Mouse (Mus musculus): ENCODE data around the gene Allc. TPM values are rescaled to one million over a fixed set of nuclear protein-coding genes. Genes with fewer than 3 reads are reported as not detected.

The Allc gene
- total and polyA plus RNA-seq, 3 experiments = 0.85 to 2.2 TPM; not detected in 1

GRCm38 (mm10) chr12:28597699-28598098 lies 15.4 kb upstream of the Allc start (continued):
- TF ChIP-seq NELFE (IDR thresholded peaks at IDR 0.05; ENCODE audit: low read depth, low read length) = peak; percentile 51; the same call in 1 of the 2 replicates
- TF ChIP-seq TBP (IDR thresholded peaks at IDR 0.05; ENCODE audit: low read depth, low read length) = peak; percentile 81
- peak; percentile 95 for TF ChIP-seq GATA1 (IDR thresholded peaks at IDR 0.05; ENCODE audit: low read depth, low read length)
- TF ChIP-seq CHD2 (IDR thresholded peaks at IDR 0.05; ENCODE audit: low read length) = peak; percentile 5; the same call in 1 of the 2 replicates
- no peak for TF ChIP-seq NRF1 (IDR thresholded peaks at IDR 0.05; ENCODE audit: insufficient read depth, low read depth, low read length, poor library complexity, severe bottlenecking)
- TF ChIP-seq E2F4 (IDR thresholded peaks at IDR 0.05; ENCODE audit: borderline replicate concordance, low read depth, low read length) = no peak
- no peak for TF ChIP-seq RAD21 (IDR thresholded peaks at IDR 0.05; ENCODE audit: low read depth, low read length)
- peak; percentile 94 to 97 for TF ChIP-seq EP300 (IDR thresholded peaks at IDR 0.05; ENCODE audit: low read depth in 1 of 2, low read length in 2 of 2)
- peak; percentile 55; the same call in 1 of the 2 replicates for TF ChIP-seq MAX (IDR thresholded peaks at IDR 0.05; ENCODE audit: low read length)
- no peak for TF ChIP-seq USF2 (IDR thresholded peaks at IDR 0.05; ENCODE audit: borderline replicate concordance in 1 of 2, insufficient read depth in 1 of 2, low read depth in 1 of 2, low read length in 2 of 2)
- no peak for TF ChIP-seq GABPA (IDR thresholded peaks at IDR 0.05; ENCODE audit: low read depth, low read length)
- no peak for TF ChIP-seq CHD1 (IDR thresholded peaks at IDR 0.05; ENCODE audit: low read depth, low read length)
- 0 out of 2 replicates have a peak, but pooled peaks have one; percentile 25 for TF ChIP-seq USF1 (IDR thresholded peaks at IDR 0.05; ENCODE audit: low read depth, low read length)
- peak; percentile 94 for TF ChIP-seq MYB (IDR thresholded peaks at IDR 0.05; ENCODE audit: low read depth, low read length)
- peak; percentile 57; the same call in 1 of the 2 replicates for TF ChIP-seq ZMIZ1 (IDR thresholded peaks at IDR 0.05; ENCODE audit: low read depth, low read length)
- peak; percentile 66; the same call in 1 of the 2 replicates for TF ChIP-seq MYC (IDR thresholded peaks at IDR 0.05; ENCODE audit: low read depth, low read length)
- no peak for TF ChIP-seq CTCF (IDR thresholded peaks at IDR 0.05 in 2 of 3, conservative IDR thresholded peaks at IDR 0.05 in 1 of 3; ENCODE audit: control insufficient read depth in 1 of 3, insufficient read depth in 1 of 3, low read depth in 2 of 3, low read length in 3 of 3, poor library complexity in 1 of 3, severe bottlenecking in 1 of 3)
- peak; percentile 17 for TF ChIP-seq SMC3 (IDR thresholded peaks at IDR 0.05; ENCODE audit: low read depth, low read length)
- TF ChIP-seq MXI1 (IDR thresholded peaks at IDR 0.05; ENCODE audit: low read depth, low read length) = peak; percentile 61; the same call in 1 of the 2 replicates
- peak; percentile 55; the same call in 1 of the 2 replicates for TF ChIP-seq MAFK (IDR thresholded peaks at IDR 0.05; ENCODE audit: borderline replicate concordance, low read depth, low read length)
- peak; percentile 77 for TF ChIP-seq RCOR1 (IDR thresholded peaks at IDR 0.05; ENCODE audit: low read depth, low read length)
- 0 out of 2 replicates have a peak, but pooled peaks have one; percentile 32 for TF ChIP-seq ZNF384 (IDR thresholded peaks at IDR 0.05; ENCODE audit: low read depth, low read length)

GRCm38 (mm10) chr12:28596851-28597250 lies 14.5 kb upstream of the Allc start:
- Histone ChIP-seq H3K9ac (ENCODE audit: control insufficient read depth, low read depth, low read length, poor library complexity, severe bottlenecking) (peak overlapping the region; percentile 35), H3K27ac (ENCODE audit: control insufficient read depth, low read depth, low read length) (peak overlapping the region; percentile 93), H3K9me3 (replicated peaks; ENCODE audit: insufficient read depth, low read length) (no peaks in the 10 kb centered on the region), H3K4me3 (ENCODE audit: control insufficient read depth in 1 of 2, insufficient read depth in 1 of 2, low read depth in 2 of 2, low read length in 2 of 2) (no peak overlapping the region), H3K36me3 (ENCODE audit: control insufficient read depth in 1 of 2, insufficient read depth in 2 of 2, low read length in 2 of 2) (peaks cover 0 to 15% of the 10 kb centered on the region in 2 experiments; a peak in 2 of 4 replicates), H3K4me1 (ENCODE audit: control insufficient read depth in 1 of 2, insufficient read depth in 2 of 2, low read length in 2 of 2) (peaks cover 18 to 36% of the 10 kb centered on the region in 2 experiments), H3K79me2 (ENCODE audit: control insufficient read depth, insufficient read depth, low read length, poor library complexity) (no peaks in the 10 kb centered on the region), H3K27me3 (ENCODE audit: control insufficient read depth in 1 of 2, insufficient read depth in 2 of 2, low read length in 2 of 2) (no peaks in the 10 kb centered on the region)
- DNase-seq (ENCODE audit: low read depth, low spot score) = no peak
- TF ChIP-seq NELFE (IDR thresholded peaks at IDR 0.05; ENCODE audit: low read depth, low read length) (no peak), POLR2AphosphoS5 (IDR thresholded peaks at IDR 0.05; ENCODE audit: borderline replicate concordance, low read depth, low read length) (no peak), POLR2AphosphoS2 (IDR thresholded peaks at IDR 0.05; ENCODE audit: low read length) (no peak), USF1 (IDR thresholded peaks at IDR 0.05; ENCODE audit: low read depth, low read length) (no peak), MYC (IDR thresholded peaks at IDR 0.05; ENCODE audit: low read depth, low read length) (no peak), NRF1 (IDR thresholded peaks at IDR 0.05; ENCODE audit: insufficient read depth, low read depth, low read length, poor library complexity, severe bottlenecking) (no peak), MAFK (IDR thresholded peaks at IDR 0.05; ENCODE audit: borderline replicate concordance, low read depth, low read length) (no peak)

All from MEL (cell line).